Mouse (Mus musculus) forebrain, embryonic 13.5 days (tissue): ENCODE measurements around the gene Vmo1. TPM values are rescaled to one million over a fixed set of nuclear protein-coding genes. Genes with fewer than 3 reads are reported as not detected.
"Not testable (repeated sequence)": the region's sequence is repeated elsewhere in the genome, so short reads cannot be mapped to it uniquely, and the experiment has no call there.

Experiments
- ATAC-seq: fragments of 200-750 bp; cut with Nextera tagmentation; 2 replicates; pipeline ENCODE4 v1.8.0; 2017
- H3K27ac ChIP-seq: fragments of 300-500 bp; sonication (generic); 2 replicates; pipeline ENCODE4 v1.5.1; 2015; ENCODE audit warnings: inconsistent platforms, mild to moderate bottlenecking, moderate library complexity
- H3K27me3 ChIP-seq: fragments of 300-500 bp; sonication (generic); 2 replicates; pipeline ENCODE4 v1.6.1; 2015; ENCODE audit warnings: mild to moderate bottlenecking, inconsistent platforms
- H3K36me3 ChIP-seq: fragments of 300-500 bp; sonication (generic); 2 replicates; pipeline ENCODE4 v1.6.1; 2015; ENCODE audit warnings: mild to moderate bottlenecking, inconsistent platforms; ENCODE audit not compliant: poor library complexity, severe bottlenecking
- H3K4me1 ChIP-seq: fragments of 300-500 bp; sonication (generic); 2 replicates; pipeline ENCODE4 v1.6.1; 2015; ENCODE audit warnings: inconsistent platforms
- H3K4me2 ChIP-seq: fragments of 300-500 bp; sonication (generic); 2 replicates; pipeline ENCODE4 v1.6.1; 2015; ENCODE audit warnings: inconsistent platforms, mild to moderate bottlenecking, moderate library complexity
- H3K4me3 ChIP-seq: fragments of 300-500 bp; sonication (generic); 2 replicates; pipeline ENCODE4 v1.5.1; 2015; ENCODE audit warnings: mild to moderate bottlenecking, inconsistent platforms
- H3K9ac ChIP-seq: fragments of 300-500 bp; sonication (generic); 2 replicates; pipeline ENCODE4 v1.6.1; 2015; ENCODE audit warnings: mild to moderate bottlenecking, inconsistent platforms
- H3K9me3 ChIP-seq: fragments of 300-500 bp; sonication (generic); replicated peaks from 2 replicates; pipeline ENCODE4 v1.6.1; 2016; ENCODE audit warnings: inconsistent platforms
- WGBS: fragments of 180-500 bp; shearing (Covaris S2); methylation state at CpG from one replicate; pipeline ENCODE4 v1.1.7; 2015; 5-methylcytosine and 5-hydroxymethylcytosine counted together
- polyA plus RNA-seq: library from polyadenylated mRNA; unstranded; fragments of >200 nt; fragmentation: Nextera tagmentation; extraction: Ambion mirVana; gene quantifications from 2 replicates; pipeline ENCODE4 v1.2.1, GENCODE M21; 2015

Gene Vmo1
- polyA plus RNA-seq, 1 experiment from 2014 or later = not detected

GRCm38 (mm10) chr11:70500476-70500812, 14.0 kb downstream of the Vmo1 start:
- H3K4me1 ChIP-seq = no peaks in the 10 kb centered on the region
- 91% methylated on average over 1 of the region's 1 CpGs for WGBS
- no peak overlapping the region for H3K4me2 ChIP-seq
- no peaks in the 10 kb centered on the region for H3K36me3 ChIP-seq
- no peak for ATAC-seq
- no peak overlapping the region for H3K4me3 ChIP-seq
- no peaks in the 10 kb centered on the region for H3K27me3 ChIP-seq
- H3K27ac ChIP-seq = no peak overlapping the region
- H3K9ac ChIP-seq = no peak overlapping the region
- no peaks in the 10 kb centered on the region for H3K9me3 ChIP-seq

GRCm38 (mm10) chr11:70499566-70500475, 14.6 kb downstream of the Vmo1 start:
- Histone ChIP-seq H3K27me3 (no peaks in the 10 kb centered on the region), H3K4me2 (no peak overlapping the region), H3K27ac (no peak overlapping the region), H3K9me3 (no peaks in the 10 kb centered on the region), H3K4me3 (no peak overlapping the region), H3K4me1 (no peaks in the 10 kb centered on the region), H3K36me3 (no peaks in the 10 kb centered on the region), H3K9ac (no peak overlapping the region)
- ATAC-seq = no peak
- 71% methylated on average over 14 of the region's 14 CpGs for WGBS

GRCm38 (mm10) chr11:70489684-70490083, 24.7 kb downstream of the Vmo1 start:
- Histone ChIP-seq H3K9ac (no peak overlapping the region), H3K4me2 (no peak overlapping the region), H3K4me1 (no peaks in the 10 kb centered on the region), H3K36me3 (no peaks in the 10 kb centered on the region), H3K27me3 (no peaks in the 10 kb centered on the region), H3K9me3 (no peaks in the 10 kb centered on the region), H3K27ac (no peak overlapping the region), H3K4me3 (no peak overlapping the region)
- ATAC-seq = no peak
- WGBS = 91% methylated on average over 6 of the region's 6 CpGs

GRCm38 (mm10) chr11:70489138-70489537, 25.3 kb downstream of the Vmo1 start:
- WGBS = 86% methylated on average over 3 of the region's 3 CpGs
- Histone ChIP-seq H3K4me3 (no peak overlapping the region), H3K4me2 (no peak overlapping the region), H3K36me3 (no peaks in the 10 kb centered on the region), H3K27me3 (no peaks in the 10 kb centered on the region), H3K27ac (no peak overlapping the region), H3K9me3 (no peaks in the 10 kb centered on the region), H3K4me1 (no peaks in the 10 kb centered on the region), H3K9ac (no peak overlapping the region)
- no peak for ATAC-seq

GRCm38 (mm10) chr11:70487816-70488215, 26.6 kb downstream of the Vmo1 start:
- Histone ChIP-seq H3K4me3 (no peak overlapping the region), H3K27ac (no peak overlapping the region), H3K4me2 (no peak overlapping the region), H3K4me1 (no peaks in the 10 kb centered on the region), H3K27me3 (no peaks in the 10 kb centered on the region), H3K9ac (no peak overlapping the region), H3K9me3 (no peaks in the 10 kb centered on the region), H3K36me3 (no peaks in the 10 kb centered on the region)
- no peak for ATAC-seq
- 59% methylated on average over 4 of the region's 4 CpGs for WGBS

GRCm38 (mm10) chr11:70485498-70485897, 28.9 kb downstream of the Vmo1 start:
- no peaks in the 10 kb centered on the region for H3K4me1 ChIP-seq
- no peak overlapping the region for H3K4me2 ChIP-seq
- H3K27ac ChIP-seq = no peak overlapping the region
- 63% methylated on average over 2 of the region's 2 CpGs for WGBS
- no peak for ATAC-seq
- no peaks in the 10 kb centered on the region for H3K27me3 ChIP-seq
- no peaks in the 10 kb centered on the region for H3K36me3 ChIP-seq
- H3K9me3 ChIP-seq = no peaks in the 10 kb centered on the region
- no peak overlapping the region for H3K9ac ChIP-seq
- H3K4me3 ChIP-seq = no peak overlapping the region

- Histone ChIP-seq H3K27me3 (no peaks in the 10 kb centered on the region), H3K9ac (no peak overlapping the region), H3K4me3 (no peak overlapping the region), H3K9me3 (no peaks in the 10 kb centered on the region), H3K4me2 (no peak overlapping the region), H3K36me3 (no peaks in the 10 kb centered on the region), H3K27ac (no peak overlapping the region), H3K4me1 (no peaks in the 10 kb centered on the region)
- 85% methylated on average over 12 of the region's 12 CpGs for WGBS
- ATAC-seq = no peak
Measured at GRCm38 (mm10) chr11:70474872-70475534, 39.4 kb downstream of the Vmo1 start.

GRCm38 (mm10) chr11:70473291-70473690, 41.1 kb downstream of the Vmo1 start:
- H3K4me1 ChIP-seq, H3K36me3 ChIP-seq, ATAC-seq, H3K27me3 ChIP-seq, H3K9ac ChIP-seq, H3K4me2 ChIP-seq, H3K9me3 ChIP-seq, H3K27ac ChIP-seq, H3K4me3 ChIP-seq: not testable (repeated sequence)
- 93% methylated on average over 5 of the region's 5 CpGs for WGBS

- H3K36me3 ChIP-seq = no peaks in the 10 kb centered on the region
- H3K4me3 ChIP-seq = no peak overlapping the region
- H3K27ac ChIP-seq = no peak overlapping the region
- H3K9ac ChIP-seq = no peak overlapping the region
- H3K9me3 ChIP-seq = no peaks in the 10 kb centered on the region
- no peak for ATAC-seq
- no peaks in the 10 kb centered on the region for H3K27me3 ChIP-seq
- no peaks in the 10 kb centered on the region for H3K4me1 ChIP-seq
- no peak overlapping the region for H3K4me2 ChIP-seq
Measured at GRCm38 (mm10) chr11:70472716-70473115, 41.7 kb downstream of the Vmo1 start.

GRCm38 (mm10) chr11:70469764-70470163, 44.7 kb downstream of the Vmo1 start:
- no peak for ATAC-seq
- no peak overlapping the region for H3K4me3 ChIP-seq
- H3K4me2 ChIP-seq = no peak overlapping the region
- peaks cover 14% of the 10 kb centered on the region for H3K27me3 ChIP-seq
- no peak overlapping the region for H3K9ac ChIP-seq
- no peaks in the 10 kb centered on the region for H3K36me3 ChIP-seq
- H3K9me3 ChIP-seq = no peaks in the 10 kb centered on the region
- H3K4me1 ChIP-seq = peaks cover 14% of the 10 kb centered on the region
- 87% methylated on average over 3 of the region's 3 CpGs for WGBS
- no peak overlapping the region for H3K27ac ChIP-seq

GRCm38 (mm10) chr11:70467902-70468619, 46.4 kb downstream of the Vmo1 start:
- peaks cover 14% of the 10 kb centered on the region for H3K4me1 ChIP-seq
- no peak for ATAC-seq
- no peak overlapping the region for H3K4me3 ChIP-seq
- H3K4me2 ChIP-seq = no peak overlapping the region
- 89% methylated on average over 5 of the region's 5 CpGs for WGBS
- H3K27me3 ChIP-seq = peaks cover 28% of the 10 kb centered on the region
- H3K9ac ChIP-seq = no peak overlapping the region
- H3K27ac ChIP-seq = no peak overlapping the region
- H3K9me3 ChIP-seq = no peaks in the 10 kb centered on the region
- no peaks in the 10 kb centered on the region for H3K36me3 ChIP-seq

GRCm38 (mm10) chr11:70465824-70466223, 48.6 kb downstream of the Vmo1 start:
- ATAC-seq = no peak
- no peaks in the 10 kb centered on the region for H3K9me3 ChIP-seq
- peak overlapping the region; percentile 62 for H3K9ac ChIP-seq
- peak overlapping the region; percentile 26 for H3K4me3 ChIP-seq
- no peak overlapping the region for H3K27ac ChIP-seq
- peaks cover 43% of the 10 kb centered on the region for H3K27me3 ChIP-seq
- H3K4me1 ChIP-seq = peaks cover 14% of the 10 kb centered on the region
- H3K4me2 ChIP-seq = peak overlapping the region; percentile 56
- WGBS = 5% methylated on average over 23 of the region's 23 CpGs
- no peaks in the 10 kb centered on the region for H3K36me3 ChIP-seq
